Mouse (Mus musculus) erythroblast, embryonic 14.5 days (primary cell): ENCODE results near the gene Otub2.

ENCODE experiments used
- GATA1 ChIP-seq: IDR thresholded peaks from 2 replicates; pipeline ENCODE4 v1.6.1; 2012; ENCODE audit warnings: low read length, inconsistent platforms, mixed read lengths
- TAL1 ChIP-seq: IDR thresholded peaks from 3 replicates; pipeline ENCODE4 v1.6.1; 2012; ENCODE audit warnings: low read length, inconsistent platforms, mixed read lengths

GRCm38 (mm10) chr12:103356415-103356748 is 32.1 kb upstream of the Otub2 start:
- TF ChIP-seq TAL1 (no peak), GATA1 (no peak)
